ENCODE assay signal across 18 mouse cellular contexts in the genomic region with DNA sequence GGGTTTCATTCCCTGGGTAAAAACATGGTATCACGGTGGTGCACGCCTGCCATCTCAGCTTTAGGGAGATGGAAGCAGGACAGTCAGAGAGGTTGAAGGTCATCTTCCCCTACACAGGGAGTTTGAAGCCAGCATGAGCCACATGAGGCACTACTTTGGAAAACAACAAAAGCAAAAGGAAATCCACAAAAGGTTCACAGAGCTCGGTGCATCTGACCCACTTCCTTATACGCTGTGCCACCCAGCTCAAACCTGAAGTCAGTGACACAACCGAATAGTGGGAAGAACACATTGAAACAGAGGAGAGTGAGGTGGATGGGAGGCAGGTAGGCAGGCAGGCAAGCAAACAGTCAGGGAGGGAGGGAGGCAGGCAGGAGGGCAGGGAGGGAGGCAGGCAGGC. TPM values are rescaled to one million over a fixed set of nuclear protein-coding genes. Genes with fewer than 3 reads are reported as not detected.
DNase-seq lines count a peak whose midpoint lies in the region; ATAC-seq and TF ChIP-seq lines count a peak whose summit lies in the region.
"Had no signal": no experiment of that assay in that cellular context is flagged by ENCODE, and none has a peak within 500 bp of the region (broad histone marks: within the 10 kb centered on the region; RNA-seq: fewer than 3 reads in every experiment).

No protein-coding gene starts in this region.

- H3K36me3 ChIP-seq in spleen, adult 2 months (ENCODE audit: control insufficient read depth, insufficient read depth, low read length) = no peaks in the 10 kb centered on the region
- H3K36me3 ChIP-seq: forebrain, embryonic 15.5 days had no signal

- H3K27me3 ChIP-seq in spleen, adult 2 months (ENCODE audit: control insufficient read depth, insufficient read depth, low read length) = no peaks in the 10 kb centered on the region
- H3K27me3 ChIP-seq: forebrain, embryonic 15.5 days had no signal

- no peak overlapping the region for H3K4me3 ChIP-seq in spleen, adult 2 months (ENCODE audit: extremely low read depth, insufficient read depth, insufficient read length)
- H3K4me3 ChIP-seq: erythroblast, embryonic 14.5 days; forebrain, embryonic 15.5 days had no signal

- H3K4me1 ChIP-seq in spleen, adult 2 months (ENCODE audit: control insufficient read depth, insufficient read depth, insufficient read length) = peaks cover 8% of the 10 kb centered on the region; the same call in 1 of the 2 replicates
- H3K4me1 ChIP-seq: forebrain, embryonic 15.5 days had no signal

- 41% methylated on average over 5 of the region's 5 CpGs for WGBS in spleen, adult 2 months

- ATAC-seq in activated CD4-positive, CD25-positive, alpha-beta regulatory T cell, adult 4 months = peak; percentile 20
- peak; percentile 50 for ATAC-seq in granulocyte monocyte progenitor cell, adult 5-6 weeks (replicated peaks; ENCODE audit: poor library complexity, severe bottlenecking)
- ATAC-seq: forebrain, embryonic 15.5 days; hindbrain, postnatal 0 days had no signal

- TF ChIP-seq POLR2A in spleen, adult 2 months (IDR thresholded peaks at IDR 0.05; ENCODE audit: low read depth, low read length) = no peak

- DNase-seq in spleen, adult 2 months (ENCODE audit: low read depth in 1 of 2, low spot score in 2 of 2) = no peak
- no peak for DNase-seq in spleen, postnatal 10 days (ENCODE audit: low spot score in 2 of 2)
- peak; percentile 74 for DNase-seq in naive thymus-derived CD4-positive, alpha-beta T cell, adult 2 months (ENCODE audit: low read depth)
- no peak for DNase-seq in neural tube, embryonic 10.5 days (ENCODE audit: extremely low spot score, low spot score)
- no peak for DNase-seq in urinary bladder, adult 18-20 months (ENCODE audit: low spot score in 2 of 2)
- DNase-seq: cerebellum, postnatal 10 days; gastrocnemius, postnatal 10 days; layer of hippocampus, postnatal 36 days; left cerebral cortex, postnatal 4 days; lung, postnatal 4 days; right cerebral cortex, postnatal 4 days had no signal

- no peak for TF ChIP-seq CTCF in spleen, adult 2 months (IDR thresholded peaks at IDR 0.05; ENCODE audit: extremely low read depth, insufficient read depth, insufficient read length, insufficient replicate concordance)

- H3K27ac ChIP-seq in spleen, adult 2 months (ENCODE audit: insufficient read depth, low read length) = peak overlapping the region; percentile 67
- H3K27ac ChIP-seq: forebrain, embryonic 15.5 days; hindbrain, postnatal 0 days had no signal

RNA-seq across cellular contexts. Expression of gene Tmem189, which starts 11.8 kb away (rescaled TPM):
- polyA plus RNA-seq in spleen, adult 2 months (2012; rRNA removed) = 90.7 and 126 TPM in 2 replicates
- polyA plus RNA-seq in activated CD4-positive, CD25-positive, alpha-beta regulatory T cell, adult 4 months (2017; shearing (Covaris generic)) = 10 to 100 TPM; 12.6 to 13.5 TPM
- total RNA-seq in granulocyte monocyte progenitor cell, adult 5-6 weeks (2014; fragmentation: Nextera tagmentation) = 24.7 and 28.9 TPM in 2 replicates
- 13.4 and 13.6 TPM in 2 replicates for total RNA-seq in granulocyte monocyte progenitor cell, adult 5-6 weeks (2017)

RNA-seq across cellular contexts. Expression of gene Cebpb, which starts 12.8 kb away (rescaled TPM):
- polyA plus RNA-seq in spleen, adult 2 months (2012; rRNA removed) = 68.5 and 161 TPM in 2 replicates
- polyA plus RNA-seq in activated CD4-positive, CD25-positive, alpha-beta regulatory T cell, adult 4 months (2017; shearing (Covaris generic)) = 1 to 10 TPM in 1 of 2 experiments, under 1 TPM in 1; 0.32 to 2.6 TPM
- 11.8 and 15.7 TPM in 2 replicates for total RNA-seq in granulocyte monocyte progenitor cell, adult 5-6 weeks (2014; fragmentation: Nextera tagmentation)
- 17.8 and 27.5 TPM in 2 replicates for total RNA-seq in granulocyte monocyte progenitor cell, adult 5-6 weeks (2017)

RNA-seq across cellular contexts. Expression of gene Gm20431, which starts 40.2 kb away (rescaled TPM):
- 13.2 TPM in 1 of 2 replicates, not detected in the other for polyA plus RNA-seq in spleen, adult 2 months (2012; rRNA removed)
- not detected for polyA plus RNA-seq in activated CD4-positive, CD25-positive, alpha-beta regulatory T cell, adult 4 months (2017; shearing (Covaris generic))
- total RNA-seq in granulocyte monocyte progenitor cell, adult 5-6 weeks (2014; fragmentation: Nextera tagmentation) = 4.6 and 11.6 TPM in 2 replicates
- total RNA-seq in granulocyte monocyte progenitor cell, adult 5-6 weeks (2017) = not detected in 2 replicates
- total RNA-seq: midbrain, postnatal 0 days had no signal
- polyA plus RNA-seq: erythroblast, embryonic 14.5 days; liver, embryonic 16.5 days had no signal

Comparison
In these comparisons a context has a peak if more than half of its experiments do, and no peak if none do; other contexts are left out.
1. RNA of gene Cebpb, which starts 12.8 kb away (polyA plus RNA-seq): 68.5 to 161 TPM in spleen, adult 2 months; 0.32 to 2.6 TPM in activated CD4-positive, CD25-positive, alpha-beta regulatory T cell, adult 4 months; every median in the first group is over 10 times any median in the second.